Mouse (Mus musculus): Measurements from ENCODE around the gene Crebl2.

DNA sequence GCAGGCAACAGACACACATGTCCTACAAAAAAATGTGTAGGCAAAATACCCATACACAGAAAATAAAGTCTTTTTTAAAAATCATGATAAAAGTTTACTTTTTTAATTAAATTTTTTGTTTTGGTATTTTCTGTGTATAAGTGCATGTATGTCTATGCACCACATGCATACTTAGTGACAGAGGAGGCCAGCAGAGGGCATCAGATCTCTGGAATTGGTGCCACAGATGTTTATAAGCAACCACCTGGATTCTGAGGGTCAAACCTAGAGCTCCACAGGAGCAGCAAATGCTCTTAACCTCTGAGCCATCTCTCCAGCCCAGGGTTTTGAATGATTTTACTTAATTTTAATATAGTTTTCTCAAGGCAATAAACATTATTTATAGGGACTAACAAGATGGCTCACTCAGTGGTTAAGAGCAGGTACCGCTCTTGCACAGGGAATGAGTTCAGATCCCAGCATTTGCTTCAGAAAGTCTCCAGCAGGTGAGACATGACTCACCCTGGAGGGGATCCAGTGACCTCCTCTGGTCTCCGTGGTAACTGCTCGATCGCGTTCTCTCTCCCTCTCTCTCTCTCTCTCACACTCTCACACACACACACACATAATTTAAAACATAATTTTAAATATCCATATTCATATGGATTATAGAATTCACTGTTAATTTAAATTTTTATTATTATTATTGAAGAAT is 18.4 kb downstream of the Crebl2 start:
- TF ChIP-seq POLR2A (IDR thresholded peaks at IDR 0.05; ENCODE audit: borderline replicate concordance, insufficient read depth, low read length) (no peak), CTCF (IDR thresholded peaks at IDR 0.05; ENCODE audit: borderline replicate concordance, insufficient read depth, low read depth, low read length) (no peak)
